Mouse (Mus musculus): ENCODE data around the gene Arhgef1.
A peak's percentile ranks its signal among the peaks of the same experiment; 100 is the strongest.

DNA sequence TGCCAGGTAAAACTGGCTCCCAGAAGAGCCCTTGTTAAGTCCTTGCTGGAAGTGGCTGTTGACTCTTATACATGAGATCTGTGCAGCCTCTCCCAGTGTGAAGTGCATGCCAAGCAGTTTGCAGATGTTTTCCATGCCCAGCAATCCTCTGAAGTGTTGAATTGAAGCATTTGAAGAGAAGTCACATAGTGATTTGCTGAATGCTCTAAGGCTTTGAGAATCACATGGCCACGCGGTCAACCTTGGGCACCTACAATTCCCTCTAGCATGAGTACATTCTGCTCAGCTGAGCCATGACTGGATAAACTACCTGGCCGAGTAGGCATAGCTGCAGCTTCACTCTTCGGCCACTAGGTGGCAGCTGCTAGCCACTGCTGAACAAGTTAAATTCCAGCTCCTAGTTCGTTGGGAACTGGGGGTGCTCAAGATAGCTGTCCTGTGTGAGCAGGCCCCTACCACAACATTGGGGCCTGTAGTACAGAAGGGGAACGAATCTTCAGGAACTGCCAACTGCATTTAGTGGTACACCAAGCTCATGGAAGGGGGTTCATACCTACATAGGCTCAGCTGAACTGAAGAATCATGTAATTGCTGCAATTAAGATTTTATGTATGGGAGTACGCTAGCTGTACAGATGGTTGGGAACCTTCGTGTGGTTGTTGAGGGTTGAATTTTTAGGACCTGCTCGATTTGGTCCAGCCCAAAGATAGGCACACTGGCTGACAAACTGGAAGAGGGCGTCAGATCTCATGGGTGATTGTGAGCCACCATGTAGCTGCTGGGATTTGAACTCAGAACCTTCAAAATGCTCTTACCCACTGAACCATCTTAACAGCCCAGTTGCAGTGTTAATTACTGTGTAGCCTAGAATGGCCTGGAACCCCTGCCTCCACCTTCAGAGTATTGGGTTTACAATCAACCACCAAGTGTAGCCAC lies 12.2 kb upstream of the Arhgef1 start:
- TF ChIP-seq POLR2A (IDR thresholded peaks at IDR 0.05; ENCODE audit: low read depth, low read length) (peak; percentile 29; the same call in 1 of the 2 replicates), CTCF (IDR thresholded peaks at IDR 0.05; ENCODE audit: borderline replicate concordance, insufficient read depth, low read length) (peak; percentile 91)

All from embryonic fibroblast, embryonic 13.5 days (primary cell).